Mouse (Mus musculus) heart, adult 2 months (tissue): ENCODE measurements around the gene Washc3. TPM values are rescaled to one million over a fixed set of nuclear protein-coding genes. Genes with fewer than 3 reads are reported as not detected.

Experiments used
- DNase-seq, 2 experiments: peaks; one replicate each; pipeline ENCODE4 v3.0.0; 2021
- H3K27ac ChIP-seq: fragments of 200-600 bp; 2 replicates; pipeline ENCODE4 v1.8.1; 2022
- H3K27me3 ChIP-seq: fragments of 200-500 bp; 2 replicates; pipeline ENCODE4 v1.6.1; 2012; ENCODE audit warnings: mild to moderate bottlenecking, low read length, inconsistent platforms, mixed read lengths; ENCODE audit not compliant: control insufficient read depth, insufficient read depth
- H3K36me3 ChIP-seq: fragments of 200-500 bp; 2 replicates; pipeline ENCODE4 v1.6.1; 2012; ENCODE audit warnings: low read length, inconsistent platforms; ENCODE audit not compliant: control insufficient read depth, insufficient read depth
- H3K4me1 ChIP-seq: fragments of 200-500 bp; 2 replicates; pipeline ENCODE4 v1.6.1; 2011; ENCODE audit warnings: low read length; ENCODE audit not compliant: control insufficient read depth, insufficient read depth
- H3K4me3 ChIP-seq: fragments of 200-600 bp; 2 replicates; pipeline ENCODE4 v1.8.1; 2022
- H3K79me2 ChIP-seq: fragments of 200-500 bp; replicated peaks from 2 replicates; pipeline ENCODE4 v1.6.1; 2012; ENCODE audit warnings: mild to moderate bottlenecking, inconsistent platforms, low read length, moderate library complexity, mixed read lengths; ENCODE audit not compliant: control insufficient read depth, insufficient read depth
- H3K9ac ChIP-seq: fragments of 200-500 bp; 2 replicates; pipeline ENCODE4 v1.6.1; 2012; ENCODE audit warnings: low read depth, mild to moderate bottlenecking, control low read depth, inconsistent platforms, low read length, mixed read lengths
- CTCF ChIP-seq: fragments of 200-600 bp; IDR thresholded peaks from 2 replicates; pipeline ENCODE4 v1.8.1; 2022; ENCODE audit warnings: antibody characterized with exemption, mild to moderate bottlenecking, moderate library complexity
- EP300 ChIP-seq: fragments of 200-500 bp; IDR thresholded peaks from 2 replicates; pipeline ENCODE4 v1.6.1; 2011; ENCODE audit warnings: low read depth, low read length, control low read depth; ENCODE audit not compliant: insufficient read depth
- POLR2A ChIP-seq: fragments of 200-500 bp; IDR thresholded peaks from 2 replicates; pipeline ENCODE4 v1.6.1; 2011; ENCODE audit warnings: mild to moderate bottlenecking, low read depth, low read length, control low read depth; ENCODE audit not compliant: insufficient read depth
- WGBS: fragments of 180-500 bp; shearing (Covaris S2); methylation state at CpG from one replicate; pipeline ENCODE4 v1.1.7; 2018; 5-methylcytosine and 5-hydroxymethylcytosine counted together
- intact Hi-C: fragments of 180-260 bp; cut with DNase I; formaldehyde crosslinking; loops from one replicate; pipeline ENCODE4 v1.15.1; 2025
- polyA plus RNA-seq: library from polyadenylated mRNA; depleted of rRNA; stranded (reverse); fragments of >200 nt; gene quantifications from 2 replicates; pipeline ENCODE4 v1.2.3, GENCODE M21; 2012
- total RNA-seq, 2 experiments: library from RNA; stranded (reverse); gene quantifications; 2 replicates each; pipeline ENCODE4 v1.2.3; 2021

Washc3 gene
- total and polyA plus RNA-seq, 3 experiments = 16.4 to 34.3 (median 26.5) TPM

GRCm38 (mm10) chr10:88200541-88200940 lies 352 bp upstream of the Washc3 start:
- WGBS = 5% methylated on average over 4 of the region's 4 CpGs
- DNase-seq = no peak
- H3K4me3 ChIP-seq = peak overlapping the region; percentile 61
- H3K27ac ChIP-seq = peak overlapping the region; percentile 86
- H3K36me3 ChIP-seq = no peaks in the 10 kb centered on the region
- intact Hi-C loops = loop anchor here (5.0 kb wide), 1 partner anchor 53 kb away; the partner anchor contains the start of genes Nup37 and Parpbp
- no peak overlapping the region for H3K9ac ChIP-seq
- peaks cover 2% of the 10 kb centered on the region; the same call in 1 of the 2 replicates for H3K4me1 ChIP-seq
- H3K27me3 ChIP-seq = no peaks in the 10 kb centered on the region
- H3K79me2 ChIP-seq = no peaks in the 10 kb centered on the region
- TF ChIP-seq CTCF = no peak
- no peak for TF ChIP-seq POLR2A
- TF ChIP-seq EP300 = no peak

- DNase-seq = no peak
- H3K79me2 ChIP-seq = no peaks in the 10 kb centered on the region
- peak overlapping the region; percentile 79 for H3K9ac ChIP-seq
- H3K27me3 ChIP-seq = no peaks in the 10 kb centered on the region
- H3K27ac ChIP-seq = no peak overlapping the region
- no peak overlapping the region for H3K4me3 ChIP-seq
- H3K4me1 ChIP-seq = peaks cover 2% of the 10 kb centered on the region; the same call in 1 of the 2 replicates
- TF ChIP-seq POLR2A (no peak), EP300 (no peak), CTCF (no peak)
- intact Hi-C loops = loop anchor here (5.0 kb wide), 1 partner anchor 54 kb away; the partner anchor contains the start of genes Nup37 and Parpbp
- no peaks in the 10 kb centered on the region for H3K36me3 ChIP-seq
- 77% methylated on average over 13 of the region's 13 CpGs for WGBS
Observed at GRCm38 (mm10) chr10:88201650-88202049, 757 bp downstream of the Washc3 start.

- H3K27ac ChIP-seq = no peak overlapping the region
- H3K27me3 ChIP-seq = no peaks in the 10 kb centered on the region
- WGBS = 80% methylated on average over 8 of the region's 8 CpGs
- no peaks in the 10 kb centered on the region for H3K36me3 ChIP-seq
- H3K4me3 ChIP-seq = no peak overlapping the region
- H3K4me1 ChIP-seq = peaks cover 2% of the 10 kb centered on the region; the same call in 1 of the 2 replicates
- no peak overlapping the region for H3K9ac ChIP-seq
- DNase-seq = no peak
- TF ChIP-seq CTCF (no peak), POLR2A (no peak), EP300 (no peak)
- no peaks in the 10 kb centered on the region for H3K79me2 ChIP-seq
- intact Hi-C loops = loop anchor here (5.0 kb wide), 1 partner anchor 55 kb away; the partner anchor contains the start of genes Nup37 and Parpbp
Observed at GRCm38 (mm10) chr10:88202581-88202980, 1.7 kb downstream of the Washc3 start.

GRCm38 (mm10) chr10:88203236-88203635 lies 2.3 kb downstream of the Washc3 start:
- no peak for DNase-seq
- Histone ChIP-seq H3K27ac (no peak overlapping the region), H3K36me3 (no peaks in the 10 kb centered on the region), H3K4me3 (no peak overlapping the region), H3K79me2 (no peaks in the 10 kb centered on the region), H3K27me3 (no peaks in the 10 kb centered on the region), H3K9ac (no peak overlapping the region), H3K4me1 (peaks cover 2% of the 10 kb centered on the region; the same call in 1 of the 2 replicates)
- intact Hi-C loops = loop anchor here (5.0 kb wide), 1 partner anchor 56 kb away; the partner anchor contains the start of genes Nup37 and Parpbp
- TF ChIP-seq CTCF (no peak), POLR2A (no peak), EP300 (no peak)
- 97% methylated on average over 6 of the region's 6 CpGs for WGBS

- H3K9ac ChIP-seq = no peak overlapping the region
- H3K79me2 ChIP-seq = no peaks in the 10 kb centered on the region
- H3K27me3 ChIP-seq = no peaks in the 10 kb centered on the region
- TF ChIP-seq CTCF = no peak
- no peak for TF ChIP-seq POLR2A
- no peak for TF ChIP-seq EP300
- WGBS = 88% methylated on average over 5 of the region's 5 CpGs
- H3K4me3 ChIP-seq = no peak overlapping the region
- DNase-seq = no peak
- H3K36me3 ChIP-seq = no peaks in the 10 kb centered on the region
- intact Hi-C loops = no loop called here
- H3K4me1 ChIP-seq = no peaks in the 10 kb centered on the region
- no peak overlapping the region for H3K27ac ChIP-seq
Observed at GRCm38 (mm10) chr10:88212644-88213043, 11.8 kb downstream of the Washc3 start.

- intact Hi-C loops = no loop called here
- H3K36me3 ChIP-seq = no peaks in the 10 kb centered on the region
- 92% methylated on average over 20 of the region's 20 CpGs for WGBS
Observed at GRCm38 (mm10) chr10:88214800-88215514, 14.1 kb downstream of the Washc3 start.

More at GRCm38 (mm10) chr10:88214800-88215514, 14.1 kb downstream of the Washc3 start:
- TF ChIP-seq CTCF (no peak), POLR2A (no peak), EP300 (no peak)
- Histone ChIP-seq H3K27me3 (no peaks in the 10 kb centered on the region), H3K9ac (no peak overlapping the region), H3K4me3 (no peak overlapping the region), H3K27ac (no peak overlapping the region), H3K79me2 (no peaks in the 10 kb centered on the region), H3K4me1 (no peaks in the 10 kb centered on the region)
- no peak for DNase-seq
